Mouse (Mus musculus) hindbrain, embryonic 15.5 days (tissue): Measurements from ENCODE around the gene Lyzl4. TPM values are rescaled to one million over a fixed set of nuclear protein-coding genes. Genes with fewer than 3 reads are reported as not detected.

ENCODE experiments used
- ATAC-seq: fragments of 200-750 bp; cut with Nextera tagmentation; 2 replicates; pipeline ENCODE4 v1.8.0; 2017; ENCODE audit warnings: low read depth, moderate number of reproducible peaks, moderate TSS enrichment; ENCODE audit not compliant: low FRiP score
- H3K27ac ChIP-seq: fragments of 300-500 bp; sonication (generic); replicated peaks from 2 replicates; pipeline ENCODE4 v1.5.1; 2015; ENCODE audit warnings: mild to moderate bottlenecking, inconsistent platforms
- H3K27me3 ChIP-seq: fragments of 300-500 bp; sonication (generic); 2 replicates; pipeline ENCODE4 v1.6.1; 2015; ENCODE audit warnings: control low read depth, inconsistent platforms
- H3K36me3 ChIP-seq: fragments of 300-500 bp; sonication (generic); 2 replicates; pipeline ENCODE4 v1.6.1; 2015; ENCODE audit warnings: control low read depth, inconsistent platforms
- H3K4me1 ChIP-seq: fragments of 300-500 bp; sonication (generic); replicated peaks from 2 replicates; pipeline ENCODE4 v1.6.1; 2015; ENCODE audit warnings: control low read depth, inconsistent platforms
- H3K4me2 ChIP-seq: fragments of 300-500 bp; sonication (generic); 2 replicates; pipeline ENCODE4 v1.6.1; 2015; ENCODE audit warnings: moderate library complexity, mild to moderate bottlenecking, inconsistent platforms
- H3K4me3 ChIP-seq: fragments of 300-500 bp; sonication (generic); 2 replicates; pipeline ENCODE4 v1.5.1; 2015; ENCODE audit warnings: mild to moderate bottlenecking, inconsistent platforms
- H3K9ac ChIP-seq: fragments of 300-500 bp; sonication (generic); 2 replicates; pipeline ENCODE4 v1.6.1; 2015; ENCODE audit warnings: inconsistent platforms
- H3K9me3 ChIP-seq: fragments of 300-500 bp; sonication (generic); 2 replicates; pipeline ENCODE4 v1.6.1; 2016; ENCODE audit warnings: control low read depth, inconsistent platforms
- WGBS: fragments of 180-500 bp; shearing (Covaris S2); methylation state at CpG from one replicate; pipeline ENCODE4 v1.1.7; 2015; 5-methylcytosine and 5-hydroxymethylcytosine counted together
- polyA plus RNA-seq: library from polyadenylated mRNA; unstranded; fragments of >200 nt; fragmentation: Nextera tagmentation; extraction: Ambion mirVana; gene quantifications from 2 replicates; pipeline ENCODE4 v1.2.1, GENCODE M21; 2015

Gene Lyzl4
- polyA plus RNA-seq, 1 experiment from 2014 or later: 0.26 TPM

DNA sequence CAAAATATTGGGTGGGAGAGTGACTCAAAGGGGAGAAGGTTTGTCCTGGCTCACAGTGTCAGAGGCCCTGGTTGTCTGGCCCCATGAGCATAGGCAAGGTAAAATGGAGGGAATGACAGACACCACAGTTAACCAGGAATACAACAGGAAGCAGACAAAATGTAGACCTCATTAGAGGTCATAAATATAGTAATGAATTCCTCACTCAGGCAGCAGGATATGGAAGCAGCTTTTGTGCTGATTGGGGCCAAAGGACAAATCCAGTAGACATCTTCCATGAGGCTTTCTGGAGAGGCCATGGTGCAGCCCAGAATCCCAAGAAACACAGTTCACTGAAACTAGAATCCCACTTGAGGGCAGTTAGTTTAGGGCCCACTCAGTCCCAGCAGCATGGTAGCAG lies 92.5 kb downstream of the Lyzl4 start:
- no peak for ATAC-seq

GRCm38 (mm10) chr9:121549010-121549409 lies 92.9 kb downstream of the Lyzl4 start:
- WGBS: 70% methylated on average over 5 of the region's 5 CpGs
- no peak for ATAC-seq

More for the DNA sequence above, 92.5 kb downstream of the Lyzl4 start:
- H3K27me3 ChIP-seq: no peaks in the 10 kb centered on the region
- H3K4me2 ChIP-seq: no peak overlapping the region
- no peak overlapping the region for H3K27ac ChIP-seq
- H3K9me3 ChIP-seq: no peaks in the 10 kb centered on the region
- H3K9ac ChIP-seq: no peak overlapping the region
- no peak overlapping the region for H3K4me3 ChIP-seq
- no peaks in the 10 kb centered on the region for H3K36me3 ChIP-seq
- no peaks in the 10 kb centered on the region for H3K4me1 ChIP-seq

GRCm38 (mm10) chr9:121547431-121547830 lies 94.5 kb downstream of the Lyzl4 start:
- ATAC-seq: no peak
- no peaks in the 10 kb centered on the region for H3K27me3 ChIP-seq
- H3K27ac ChIP-seq: no peak overlapping the region
- no peak overlapping the region for H3K9ac ChIP-seq
- no peak overlapping the region for H3K4me3 ChIP-seq
- no peaks in the 10 kb centered on the region for H3K9me3 ChIP-seq
- WGBS: 63% methylated on average over 4 of the region's 4 CpGs
- H3K36me3 ChIP-seq: no peaks in the 10 kb centered on the region
- no peaks in the 10 kb centered on the region for H3K4me1 ChIP-seq
- no peak overlapping the region for H3K4me2 ChIP-seq

More at GRCm38 (mm10) chr9:121549010-121549409, 92.9 kb downstream of the Lyzl4 start:
- Histone ChIP-seq H3K9ac (no peak overlapping the region), H3K4me2 (no peak overlapping the region), H3K4me1 (no peaks in the 10 kb centered on the region), H3K9me3 (no peaks in the 10 kb centered on the region), H3K27me3 (no peaks in the 10 kb centered on the region), H3K4me3 (no peak overlapping the region), H3K27ac (no peak overlapping the region), H3K36me3 (no peaks in the 10 kb centered on the region)

DNA sequence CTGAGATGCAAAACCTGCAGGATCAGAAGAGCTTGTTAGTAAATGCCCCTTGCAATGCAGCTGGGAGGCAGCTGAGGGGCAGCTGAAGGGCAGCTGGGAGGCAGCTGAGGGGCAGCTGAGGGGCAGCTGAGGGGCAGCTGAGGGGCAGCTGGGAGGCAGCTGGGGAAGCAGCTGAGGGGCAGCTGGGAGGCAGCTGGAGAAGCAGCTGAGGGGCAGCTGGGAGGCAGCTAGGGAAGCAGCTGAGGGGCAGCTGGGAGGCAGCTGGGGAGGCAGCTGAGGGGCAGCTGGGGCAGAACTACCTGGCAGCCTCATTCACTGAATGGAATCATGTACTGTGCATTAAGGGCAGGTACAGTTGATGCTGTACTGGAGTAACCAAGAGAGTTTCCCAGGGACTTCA lies 100.4 kb downstream of the Lyzl4 start:
- H3K9me3 ChIP-seq: no peaks in the 10 kb centered on the region
- H3K9ac ChIP-seq: no peak overlapping the region
- no peak overlapping the region for H3K4me3 ChIP-seq
- no peaks in the 10 kb centered on the region for H3K4me1 ChIP-seq
- H3K27me3 ChIP-seq: no peaks in the 10 kb centered on the region
- no peak overlapping the region for H3K27ac ChIP-seq
- no peaks in the 10 kb centered on the region for H3K36me3 ChIP-seq
- no peak overlapping the region for H3K4me2 ChIP-seq
- no peak for ATAC-seq

GRCm38 (mm10) chr9:121532626-121533025 lies 109.3 kb downstream of the Lyzl4 start:
- no peak overlapping the region for H3K27ac ChIP-seq
- no peaks in the 10 kb centered on the region for H3K27me3 ChIP-seq
- no peaks in the 10 kb centered on the region for H3K9me3 ChIP-seq
- H3K4me3 ChIP-seq: no peak overlapping the region
- H3K9ac ChIP-seq: no peak overlapping the region
- no peak for ATAC-seq
- H3K36me3 ChIP-seq: no peaks in the 10 kb centered on the region
- no peak overlapping the region for H3K4me2 ChIP-seq
- no peaks in the 10 kb centered on the region for H3K4me1 ChIP-seq
- 61% methylated on average over 9 of the region's 9 CpGs for WGBS

DNA sequence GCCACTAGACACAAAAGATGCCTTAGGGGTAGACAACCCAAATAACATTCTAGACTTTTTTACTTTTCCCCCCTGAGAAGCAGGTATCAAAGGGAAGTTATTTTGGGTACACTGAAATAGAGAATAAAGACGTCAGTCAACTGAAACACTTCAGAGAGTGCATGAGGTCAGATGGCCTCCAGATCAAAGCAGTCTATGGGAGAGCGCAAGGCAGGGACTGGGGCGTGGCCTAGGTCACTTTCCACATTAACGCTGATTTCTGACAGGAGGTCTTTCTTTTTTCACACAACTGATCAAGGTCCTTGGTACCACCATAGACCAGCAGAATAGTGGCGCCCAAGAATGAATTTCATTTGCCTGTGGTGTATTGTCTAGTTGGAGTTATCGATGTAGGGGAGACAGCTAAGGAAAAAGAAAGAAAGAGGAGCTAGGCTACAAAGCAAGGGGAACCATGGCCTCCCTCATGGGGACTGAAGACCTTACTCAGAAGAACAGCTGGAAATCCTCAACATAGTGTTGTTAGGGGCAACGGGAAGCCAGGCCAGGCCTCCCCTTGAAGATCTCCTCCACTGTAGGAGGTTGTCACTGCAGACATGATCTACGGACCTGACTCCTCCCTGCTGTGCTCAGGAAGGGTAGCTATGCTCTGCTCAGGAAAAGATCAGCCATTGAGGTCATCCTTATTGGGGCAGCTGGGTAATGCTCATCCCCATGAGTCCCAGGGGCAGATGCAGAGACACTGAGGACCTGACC lies 113.1 kb downstream of the Lyzl4 start:
- WGBS: 44% methylated on average over 8 of the region's 8 CpGs
- no peak for ATAC-seq
- Histone ChIP-seq H3K27me3 (no peaks in the 10 kb centered on the region), H3K4me3 (no peak overlapping the region), H3K27ac (no peak overlapping the region), H3K4me1 (no peaks in the 10 kb centered on the region), H3K36me3 (no peaks in the 10 kb centered on the region), H3K9ac (no peak overlapping the region), H3K4me2 (no peak overlapping the region), H3K9me3 (no peaks in the 10 kb centered on the region)

Other genes with a start within 250 kb of the Lyzl4 start
- gene Cck, start 146.4 kb downstream of the Lyzl4 start, polyA plus RNA-seq: 70.3 and 71.8 TPM in 2 replicates
- 0.30 and 0.43 TPM in 2 replicates for gene Vipr1, start 620 bp upstream of the Lyzl4 start, polyA plus RNA-seq
- 30.3 and 32.8 TPM in 2 replicates for gene Sec22c, start 63.4 kb upstream of the Lyzl4 start, polyA plus RNA-seq
- gene Ss18l2, start 68.2 kb upstream of the Lyzl4 start, polyA plus RNA-seq: 168 and 174 TPM in 2 replicates
- gene Nktr, start 77.1 kb upstream of the Lyzl4 start, polyA plus RNA-seq: 45.0 and 53.8 TPM in 2 replicates
- gene Zfp651, start 117.2 kb upstream of the Lyzl4 start, polyA plus RNA-seq: 32.9 and 33.2 TPM in 2 replicates
- 1.4 and 1.8 TPM in 2 replicates for gene Klhl40, start 135.5 kb upstream of the Lyzl4 start, polyA plus RNA-seq
- gene Hhatl, start 150.4 kb upstream of the Lyzl4 start, polyA plus RNA-seq: 0.14 and 0.19 TPM in 2 replicates
- 3.2 and 3.5 TPM in 2 replicates for gene Ccdc13, start 197.4 kb upstream of the Lyzl4 start, polyA plus RNA-seq
- 157 and 160 TPM in 2 replicates for gene Higd1a, start 216.3 kb upstream of the Lyzl4 start, polyA plus RNA-seq